Mouse (Mus musculus): ENCODE data around the gene Mcm10.
"Not testable (repeated sequence)": the region's sequence is repeated elsewhere in the genome, so short reads cannot be mapped to it uniquely, and the experiment has no call there.

The Mcm10 gene

DNA sequence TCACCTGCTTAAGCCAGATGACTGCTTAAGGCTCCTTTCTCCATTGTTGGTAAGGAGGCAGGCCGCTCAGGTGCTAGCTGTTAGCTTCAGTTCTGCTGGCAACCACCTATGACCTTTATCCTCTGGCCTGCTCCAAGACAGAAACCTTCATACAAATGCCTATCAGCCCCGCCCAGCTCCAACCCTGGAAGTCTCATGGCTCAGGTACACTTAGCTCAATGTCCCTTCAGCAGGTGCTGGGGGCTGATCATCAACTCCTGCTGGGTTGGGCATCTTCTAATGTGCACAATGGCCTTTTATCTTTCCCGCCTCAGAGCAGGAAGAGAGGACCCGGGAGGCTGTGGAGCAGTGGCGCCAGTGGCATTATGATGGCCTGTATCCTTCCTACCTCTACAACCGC, 27.6 kb downstream of the Mcm10 start:
- DNase-seq (ENCODE audit: low spot score): no peak

GRCm38 (mm10) chr2:4983987-4984386, 28.6 kb downstream of the Mcm10 start:
- no peak for DNase-seq (ENCODE audit: low spot score)

DNA sequence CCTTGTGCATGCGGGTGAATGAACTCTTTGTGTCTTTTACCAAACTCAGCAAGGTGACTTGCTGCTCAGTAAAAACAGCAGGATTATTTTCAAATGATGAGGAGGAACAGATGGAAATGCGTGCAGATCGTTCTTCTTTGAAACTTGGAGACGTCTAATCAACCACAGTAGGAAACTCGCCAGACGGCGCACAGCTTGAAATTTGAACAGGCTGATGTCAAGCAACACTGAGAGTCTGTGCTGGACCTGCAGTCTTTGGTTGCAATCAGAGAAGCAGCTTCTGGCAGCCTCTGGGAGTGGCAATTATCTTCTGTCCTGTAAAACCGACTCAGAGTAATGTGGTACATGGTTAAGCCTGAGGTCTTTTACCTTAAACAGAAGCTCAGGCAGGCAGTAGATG, 34.5 kb downstream of the Mcm10 start:
- no peak for DNase-seq (ENCODE audit: low spot score)

- DNase-seq (ENCODE audit: low spot score): no peak
Observed at GRCm38 (mm10) chr2:4975807-4976206, 36.8 kb downstream of the Mcm10 start, which contains the start of gene Ucma. Ucma (plus strand) TSS chr2:4976122.

GRCm38 (mm10) chr2:4969083-4969482, 43.5 kb downstream of the Mcm10 start:
- DNase-seq (ENCODE audit: low spot score): no peak

DNA sequence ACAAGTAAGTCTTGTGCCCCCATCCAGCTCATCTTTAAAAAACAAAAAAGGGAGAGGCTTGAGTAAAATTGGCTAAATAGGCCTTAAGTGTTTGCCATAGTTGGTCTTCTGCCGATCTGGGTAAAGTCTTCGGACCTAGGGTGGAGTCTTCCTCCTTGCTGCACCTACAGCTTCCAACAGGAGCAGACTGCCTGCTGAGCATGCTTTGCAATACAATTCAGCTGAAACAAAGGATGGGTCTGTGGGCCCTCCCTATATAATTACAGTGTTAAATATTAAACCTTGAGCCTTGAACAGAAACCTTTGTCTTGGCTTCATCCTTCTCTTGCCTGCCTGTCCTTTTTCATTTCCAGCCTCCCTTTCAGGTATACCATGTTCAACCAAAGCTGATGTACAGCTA, 44.8 kb downstream of the Mcm10 start:
- DNase-seq (ENCODE audit: low spot score): no peak

DNA sequence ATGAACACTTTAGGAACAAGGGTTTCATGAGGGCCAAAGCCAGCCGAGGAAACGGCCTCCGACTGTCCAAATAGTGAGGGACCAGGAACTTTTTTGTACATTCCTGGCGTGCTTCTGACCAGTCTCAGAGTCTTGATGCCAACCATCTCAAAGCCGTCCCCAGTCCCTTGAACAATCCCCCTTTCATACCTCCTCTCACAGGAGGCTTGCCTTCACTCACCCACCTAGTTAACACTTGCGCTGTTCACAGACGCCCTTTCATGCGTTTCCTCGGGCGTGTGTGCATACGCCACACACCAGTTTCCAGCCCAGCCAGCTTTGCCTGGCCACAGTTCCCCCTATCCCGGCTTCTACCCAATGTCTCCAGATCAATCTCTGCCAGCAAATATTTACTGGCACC, 54.6 kb downstream of the Mcm10 start:
- no peak for DNase-seq (ENCODE audit: low spot score)

- no peak for DNase-seq (ENCODE audit: low spot score)
Observed at GRCm38 (mm10) chr2:4954216-4954760, 58.3 kb downstream of the Mcm10 start.

- DNase-seq (ENCODE audit: low spot score): no peak
Observed at GRCm38 (mm10) chr2:4950986-4951385, 61.6 kb downstream of the Mcm10 start.

- DNase-seq (ENCODE audit: low spot score): not testable (repeated sequence)
Observed at GRCm38 (mm10) chr2:4949691-4950090, 62.9 kb downstream of the Mcm10 start.

GRCm38 (mm10) chr2:4940861-4941260, 71.7 kb downstream of the Mcm10 start:
- DNase-seq (ENCODE audit: low spot score): no peak
